Mouse (Mus musculus) hindbrain, embryonic 10.5 days (tissue): ENCODE data around the gene Chn1. TPM values are rescaled to one million over a fixed set of nuclear protein-coding genes. Genes with fewer than 3 reads are reported as not detected.

ENCODE experiments used
- DNase-seq: peaks from one replicate; pipeline ENCODE4 v3.0.0-alpha.2; 2017; ENCODE audit warnings: low spot score
- H3K27ac ChIP-seq: fragments of 300-500 bp; sonication (generic); 2 replicates; pipeline ENCODE4 v1.5.1; 2016; ENCODE audit warnings: mild to moderate bottlenecking, moderate library complexity
- H3K27me3 ChIP-seq: fragments of 300-500 bp; sonication (generic); 2 replicates; pipeline ENCODE4 v1.6.1; 2016; ENCODE audit warnings: mild to moderate bottlenecking; ENCODE audit not compliant: poor library complexity, insufficient read depth, severe bottlenecking
- H3K36me3 ChIP-seq: fragments of 300-500 bp; sonication (generic); 2 replicates; pipeline ENCODE4 v1.6.1; 2016; ENCODE audit warnings: mild to moderate bottlenecking, moderate library complexity
- H3K4me1 ChIP-seq: fragments of 300-500 bp; sonication (generic); replicated peaks from 2 replicates; pipeline ENCODE4 v1.6.1; 2016; ENCODE audit warnings: mild to moderate bottlenecking
- H3K4me3 ChIP-seq: fragments of 300-500 bp; sonication (generic); 2 replicates; pipeline ENCODE4 v1.5.1; 2016; ENCODE audit warnings: mild to moderate bottlenecking, moderate library complexity
- H3K9me3 ChIP-seq: fragments of 300-500 bp; sonication (generic); 2 replicates; pipeline ENCODE4 v1.6.1; 2016; ENCODE audit warnings: mild to moderate bottlenecking, moderate library complexity
- WGBS: fragments of 180-500 bp; shearing (Covaris S2); methylation state at CpG from one replicate; pipeline ENCODE4 v1.1.7; 2016; 5-methylcytosine and 5-hydroxymethylcytosine counted together
- polyA plus RNA-seq: library from polyadenylated mRNA; unstranded; fragments of >200 nt; fragmentation: Nextera tagmentation; extraction: Ambion mirVana; gene quantifications from 2 replicates; pipeline ENCODE4 v1.2.1, GENCODE M21; 2016

Chn1 gene
- polyA plus RNA-seq, 1 experiment from 2014 or later: 68.4 TPM

GRCm38 (mm10) chr2:73779016-73779595 is 4.0 kb upstream of the Chn1 start:
- Histone ChIP-seq H3K4me3 (no peak overlapping the region), H3K27me3 (no peaks in the 10 kb centered on the region), H3K27ac (no peak overlapping the region), H3K9me3 (no peaks in the 10 kb centered on the region), H3K4me1 (peaks cover 17% of the 10 kb centered on the region), H3K36me3 (no peaks in the 10 kb centered on the region)
- WGBS: 79% methylated on average over 4 of the region's 4 CpGs
- no peak for DNase-seq

GRCm38 (mm10) chr2:73776936-73777335 is 1.8 kb upstream of the Chn1 start:
- no peak overlapping the region for H3K4me3 ChIP-seq
- 30% methylated on average over 4 of the region's 4 CpGs for WGBS
- H3K4me1 ChIP-seq: peaks cover 37% of the 10 kb centered on the region

GRCm38 (mm10) chr2:73775683-73776310 is 651 bp upstream of the Chn1 start:
- H3K27me3 ChIP-seq: no peaks in the 10 kb centered on the region
- no peaks in the 10 kb centered on the region for H3K9me3 ChIP-seq
- no peak for DNase-seq
- H3K27ac ChIP-seq: peak overlapping the region; percentile 99
- WGBS: under 1% methylated on average over 22 of the region's 22 CpGs
- H3K4me1 ChIP-seq: peaks cover 38% of the 10 kb centered on the region
- peak overlapping the region; percentile 86 for H3K4me3 ChIP-seq
- no peaks in the 10 kb centered on the region for H3K36me3 ChIP-seq

More at GRCm38 (mm10) chr2:73776936-73777335, 1.8 kb upstream of the Chn1 start:
- Histone ChIP-seq H3K36me3 (no peaks in the 10 kb centered on the region), H3K9me3 (no peaks in the 10 kb centered on the region), H3K27ac (0 out of 2 replicates have a peak overlapping the region, but pooled peaks have one; percentile 47), H3K27me3 (no peaks in the 10 kb centered on the region)
- DNase-seq: no peak

- no peaks in the 10 kb centered on the region for H3K9me3 ChIP-seq
- no peak overlapping the region for H3K27ac ChIP-seq
- 25% methylated on average over 1 of the region's 1 CpGs for WGBS
- H3K4me1 ChIP-seq: peaks cover 38% of the 10 kb centered on the region
- no peaks in the 10 kb centered on the region for H3K27me3 ChIP-seq
- H3K4me3 ChIP-seq: peak overlapping the region; percentile 86
- H3K36me3 ChIP-seq: 0 out of 2 replicates have a peak, but pooled peaks cover 4% of the 10 kb centered on the region
- no peak for DNase-seq
Measured at GRCm38 (mm10) chr2:73772945-73773344, 2.2 kb downstream of the Chn1 start.

- 0 out of 2 replicates have a peak, but pooled peaks cover 4% of the 10 kb centered on the region for H3K36me3 ChIP-seq
- no peak for DNase-seq
Measured at GRCm38 (mm10) chr2:73768669-73769068, 6.5 kb downstream of the Chn1 start.

GRCm38 (mm10) chr2:73763541-73763940 is 11.6 kb downstream of the Chn1 start:
- Histone ChIP-seq H3K27me3 (no peaks in the 10 kb centered on the region), H3K27ac (no peak overlapping the region), H3K9me3 (no peaks in the 10 kb centered on the region), H3K4me1 (peaks cover 7% of the 10 kb centered on the region), H3K36me3 (peaks cover 30% of the 10 kb centered on the region), H3K4me3 (no peak overlapping the region)
- WGBS: 68% methylated on average over 3 of the region's 3 CpGs
- no peak for DNase-seq

More at GRCm38 (mm10) chr2:73768669-73769068, 6.5 kb downstream of the Chn1 start:
- no peaks in the 10 kb centered on the region for H3K9me3 ChIP-seq
- WGBS: 74% methylated on average over 4 of the region's 4 CpGs
- H3K4me3 ChIP-seq: no peak overlapping the region
- no peaks in the 10 kb centered on the region for H3K27me3 ChIP-seq
- no peak overlapping the region for H3K27ac ChIP-seq
- H3K4me1 ChIP-seq: peaks cover 21% of the 10 kb centered on the region

GRCm38 (mm10) chr2:73759899-73760298 is 15.2 kb downstream of the Chn1 start:
- no peak for DNase-seq
- Histone ChIP-seq H3K9me3 (peaks cover 18% of the 10 kb centered on the region), H3K4me3 (no peak overlapping the region), H3K27ac (no peak overlapping the region), H3K27me3 (no peaks in the 10 kb centered on the region), H3K4me1 (peaks cover 7% of the 10 kb centered on the region), H3K36me3 (peaks cover 57% of the 10 kb centered on the region)
- WGBS: 92% methylated on average over 7 of the region's 7 CpGs

- Histone ChIP-seq H3K27ac (no peak overlapping the region), H3K9me3 (peaks cover 20% of the 10 kb centered on the region), H3K4me1 (peaks cover 5% of the 10 kb centered on the region), H3K36me3 (peaks cover 59% of the 10 kb centered on the region), H3K27me3 (no peaks in the 10 kb centered on the region), H3K4me3 (no peak overlapping the region)
- 91% methylated on average over 5 of the region's 5 CpGs for WGBS
- DNase-seq: no peak
Measured at GRCm38 (mm10) chr2:73759027-73759426, 16.1 kb downstream of the Chn1 start.

- Histone ChIP-seq H3K4me3 (no peak overlapping the region), H3K4me1 (0 out of 2 replicates have a peak, but pooled peaks cover 4% of the 10 kb centered on the region), H3K27ac (no peak overlapping the region), H3K27me3 (no peaks in the 10 kb centered on the region), H3K9me3 (no peaks in the 10 kb centered on the region), H3K36me3 (peaks cover 6% of the 10 kb centered on the region)
- no peak for DNase-seq
- WGBS: 94% methylated on average over 1 of the region's 1 CpGs
Measured at GRCm38 (mm10) chr2:73747297-73747696, 27.8 kb downstream of the Chn1 start.

- Histone ChIP-seq H3K4me1 (0 out of 2 replicates have a peak, but pooled peaks cover 4% of the 10 kb centered on the region), H3K9me3 (no peaks in the 10 kb centered on the region), H3K27ac (no peak overlapping the region), H3K36me3 (peaks cover 6% of the 10 kb centered on the region), H3K27me3 (no peaks in the 10 kb centered on the region), H3K4me3 (no peak overlapping the region)
- WGBS: 87% methylated on average over 1 of the region's 1 CpGs
- DNase-seq: no peak
Measured at GRCm38 (mm10) chr2:73746375-73746770, 28.8 kb downstream of the Chn1 start.

GRCm38 (mm10) chr2:73745647-73746374 is 29.3 kb downstream of the Chn1 start:
- Histone ChIP-seq H3K27ac (no peak overlapping the region), H3K36me3 (peaks cover 6% of the 10 kb centered on the region), H3K27me3 (no peaks in the 10 kb centered on the region), H3K4me3 (no peak overlapping the region), H3K4me1 (0 out of 2 replicates have a peak, but pooled peaks cover 4% of the 10 kb centered on the region), H3K9me3 (no peaks in the 10 kb centered on the region)
- 75% methylated on average over 3 of the region's 3 CpGs for WGBS
- DNase-seq: no peak

- DNase-seq: no peak
- Histone ChIP-seq H3K36me3 (no peaks in the 10 kb centered on the region), H3K27ac (no peak overlapping the region), H3K27me3 (no peaks in the 10 kb centered on the region), H3K4me1 (0 out of 2 replicates have a peak, but pooled peaks cover 4% of the 10 kb centered on the region), H3K4me3 (no peak overlapping the region), H3K9me3 (no peaks in the 10 kb centered on the region)
- WGBS: 92% methylated on average over 3 of the region's 3 CpGs
Measured at GRCm38 (mm10) chr2:73741286-73741685, 33.9 kb downstream of the Chn1 start.

GRCm38 (mm10) chr2:73727868-73728267 is 47.3 kb downstream of the Chn1 start:
- H3K27ac ChIP-seq: no peak overlapping the region
- H3K27me3 ChIP-seq: no peaks in the 10 kb centered on the region
- no peaks in the 10 kb centered on the region for H3K36me3 ChIP-seq
- DNase-seq: no peak
- H3K9me3 ChIP-seq: no peaks in the 10 kb centered on the region
- no peak overlapping the region for H3K4me3 ChIP-seq
- 66% methylated on average over 2 of the region's 2 CpGs for WGBS
- H3K4me1 ChIP-seq: peaks cover 14% of the 10 kb centered on the region
